Mouse (Mus musculus) hindbrain, postnatal 0 days (tissue): Measurements from ENCODE around the gene Myoz1. TPM values are rescaled to one million over a fixed set of nuclear protein-coding genes. Genes with fewer than 3 reads are reported as not detected.

ENCODE experiments used
- ATAC-seq: fragments of 200-750 bp; cut with Nextera tagmentation; 2 replicates; pipeline ENCODE4 v1.8.0; 2017; ENCODE audit warnings: mild to moderate bottlenecking, moderate TSS enrichment, moderate library complexity
- DNase-seq: peaks from one replicate; pipeline ENCODE4 v3.0.0-alpha.2; 2015; ENCODE audit warnings: low spot score
- H3K27ac ChIP-seq: fragments of 300-500 bp; sonication (generic); 2 replicates; pipeline ENCODE4 v1.5.1; 2014; ENCODE audit warnings: mild to moderate bottlenecking
- H3K27me3 ChIP-seq: fragments of 300-500 bp; sonication (generic); 2 replicates; pipeline ENCODE4 v1.6.1; 2014; ENCODE audit warnings: low read length, mixed read lengths; ENCODE audit not compliant: insufficient read depth
- H3K36me3 ChIP-seq: fragments of 300-500 bp; sonication (generic); 2 replicates; pipeline ENCODE4 v1.6.1; 2014; ENCODE audit warnings: low read length, mixed read lengths; ENCODE audit not compliant: insufficient read depth
- H3K4me1 ChIP-seq: fragments of 300-500 bp; sonication (generic); 2 replicates; pipeline ENCODE4 v1.6.1; 2014; ENCODE audit warnings: antibody characterized with exemption, low read length, mixed read lengths; ENCODE audit not compliant: insufficient read depth
- H3K4me2 ChIP-seq: fragments of 300-500 bp; sonication (generic); 2 replicates; pipeline ENCODE4 v1.6.1; 2014; ENCODE audit warnings: low read depth, mild to moderate bottlenecking, low read length, moderate library complexity, mixed read lengths
- H3K4me3 ChIP-seq: fragments of 300-500 bp; sonication (generic); 2 replicates; pipeline ENCODE4 v1.5.1; 2014; ENCODE audit warnings: low read length
- H3K9ac ChIP-seq: fragments of 300-500 bp; sonication (generic); replicated peaks from 2 replicates; pipeline ENCODE4 v1.6.1; 2014; ENCODE audit warnings: mild to moderate bottlenecking, low read length, moderate library complexity, mixed read lengths
- H3K9me3 ChIP-seq: fragments of 300-500 bp; sonication (generic); 2 replicates; pipeline ENCODE4 v1.6.1; 2016; ENCODE audit warnings: low read length, mixed read lengths
- CTCF ChIP-seq: IDR thresholded peaks from 2 replicates; pipeline ENCODE4 v1.5.1; 2016; ENCODE audit warnings: antibody characterized with exemption, control low read depth, low read depth
- WGBS: fragments of 180-500 bp; shearing (Covaris S2); extraction: QIAGEN DNeasy Blood & Tissue Kit; methylation state at CpG from one replicate; pipeline ENCODE4 v1.1.7; 2014; 5-methylcytosine and 5-hydroxymethylcytosine counted together
- polyA plus RNA-seq: library from polyadenylated mRNA; unstranded; fragments of >200 nt; fragmentation: Nextera tagmentation; extraction: Ambion mirVana; gene quantifications from 2 replicates; pipeline ENCODE4 v1.2.1, GENCODE M21; 2015
- total RNA-seq: library from RNA; depleted of rRNA; stranded (reverse); fragments of >200 nt; gene quantifications from 2 replicates; pipeline ENCODE4 v1.2.3, GENCODE M21; 2014

The Myoz1 gene
- total and polyA plus RNA-seq, 2 experiments from 2014 or later: not detected

DNA sequence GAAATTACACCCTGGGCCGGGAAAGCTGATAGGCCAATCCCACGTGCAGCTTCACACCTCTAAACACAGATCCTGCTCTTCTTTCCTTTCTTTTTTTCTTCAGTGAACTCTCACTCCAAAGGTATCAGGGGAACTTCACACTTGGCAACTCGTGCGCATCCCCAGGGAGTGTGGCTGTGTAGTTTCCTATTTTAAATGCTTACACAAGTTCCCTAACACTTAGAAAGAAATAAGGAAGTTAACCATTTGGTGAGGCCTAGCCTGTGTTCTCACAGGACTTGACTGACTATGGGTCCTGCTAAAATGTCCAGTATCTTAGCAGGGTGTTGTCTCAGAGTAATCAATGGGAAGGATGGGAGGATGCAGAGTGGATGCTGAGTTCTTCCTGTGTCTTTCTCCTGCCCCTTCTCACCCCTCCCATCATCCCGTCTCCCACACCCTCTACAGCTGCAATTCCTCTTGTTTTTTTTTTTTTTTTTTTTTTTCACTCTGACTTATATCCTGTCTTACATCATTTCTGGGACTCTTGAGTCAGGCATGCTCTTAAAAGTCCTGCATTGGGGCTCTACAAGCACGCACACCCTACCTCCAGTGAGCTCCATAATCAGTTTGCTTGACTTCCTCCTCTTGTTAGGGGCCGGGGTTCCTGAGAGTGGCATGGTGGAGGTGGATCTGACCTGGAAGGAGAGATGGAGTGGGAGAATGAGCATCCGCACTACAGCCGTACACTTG, 1.5 kb downstream of the Myoz1 start:
- Histone ChIP-seq H3K9ac (no peak overlapping the region), H3K4me2 (no peak overlapping the region), H3K4me1 (no peaks in the 10 kb centered on the region), H3K36me3 (no peaks in the 10 kb centered on the region), H3K4me3 (no peak overlapping the region), H3K27ac (no peak overlapping the region), H3K27me3 (no peaks in the 10 kb centered on the region), H3K9me3 (no peaks in the 10 kb centered on the region)
- 80% methylated on average over 9 of the region's 9 CpGs for WGBS
- no peak for TF ChIP-seq CTCF
- ATAC-seq (no peak), DNase-seq (no peak)

DNA sequence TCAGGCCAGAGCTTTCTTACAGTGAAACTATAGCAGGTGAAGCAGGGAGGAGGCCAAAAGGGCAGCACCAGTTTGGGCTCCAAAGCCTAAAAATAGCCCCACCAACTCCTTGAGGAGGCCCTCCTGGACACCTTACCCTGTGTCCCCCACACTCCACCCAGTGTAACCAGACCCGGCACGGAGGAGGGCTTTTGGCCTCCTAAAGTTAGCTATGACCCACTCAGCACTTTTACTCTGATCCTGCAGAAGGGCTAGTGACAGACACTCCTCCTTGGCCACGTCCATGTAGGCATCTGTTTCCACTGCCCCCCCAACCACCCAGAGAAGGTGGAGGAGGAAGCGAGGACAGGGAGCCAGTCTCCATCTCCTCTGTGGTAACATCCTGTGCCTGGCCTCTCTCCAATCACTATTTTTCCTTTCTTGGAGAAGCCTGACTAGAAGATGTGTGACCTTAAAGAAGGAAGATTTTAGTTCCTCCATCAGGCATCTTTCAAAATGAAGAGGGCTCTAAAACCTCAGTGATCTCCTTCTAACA, 4.6 kb downstream of the Myoz1 start:
- H3K27ac ChIP-seq: no peak overlapping the region
- H3K36me3 ChIP-seq: no peaks in the 10 kb centered on the region
- H3K9ac ChIP-seq: no peak overlapping the region
- TF ChIP-seq CTCF: no peak
- no peak for ATAC-seq
- no peak overlapping the region for H3K4me3 ChIP-seq
- no peaks in the 10 kb centered on the region for H3K4me1 ChIP-seq
- H3K9me3 ChIP-seq: no peaks in the 10 kb centered on the region
- H3K27me3 ChIP-seq: no peaks in the 10 kb centered on the region
- no peak overlapping the region for H3K4me2 ChIP-seq
- no peak for DNase-seq
- 73% methylated on average over 4 of the region's 4 CpGs for WGBS

DNA sequence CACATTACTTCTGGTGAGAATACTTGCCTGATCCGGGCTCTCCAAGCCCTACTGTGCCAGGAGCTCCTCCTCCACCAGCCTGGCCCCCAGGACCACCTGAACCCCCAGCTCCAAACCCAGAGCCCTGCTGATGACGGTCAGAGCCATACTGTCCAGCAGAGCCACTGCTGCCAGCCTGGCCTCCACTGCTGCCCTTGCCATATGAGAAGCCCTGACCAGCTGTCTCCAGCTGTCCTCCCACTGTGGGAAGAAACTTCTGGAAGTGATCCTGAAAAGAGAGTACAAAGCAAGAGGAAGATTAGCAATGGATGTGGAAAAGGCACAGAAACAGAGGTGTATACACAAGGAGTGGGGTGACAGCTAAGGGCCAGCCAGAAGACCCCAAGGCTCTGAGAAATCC, 5.3 kb downstream of the Myoz1 start:
- TF ChIP-seq CTCF: no peak
- ATAC-seq (peak; percentile 27; the same call in 1 of the 2 replicates), DNase-seq (no peak)
- Histone ChIP-seq H3K9me3 (no peaks in the 10 kb centered on the region), H3K27me3 (no peaks in the 10 kb centered on the region), H3K4me2 (no peak overlapping the region), H3K4me1 (no peaks in the 10 kb centered on the region), H3K36me3 (no peaks in the 10 kb centered on the region), H3K9ac (no peak overlapping the region), H3K27ac (no peak overlapping the region), H3K4me3 (no peak overlapping the region)
- 74% methylated on average over 2 of the region's 2 CpGs for WGBS

DNA sequence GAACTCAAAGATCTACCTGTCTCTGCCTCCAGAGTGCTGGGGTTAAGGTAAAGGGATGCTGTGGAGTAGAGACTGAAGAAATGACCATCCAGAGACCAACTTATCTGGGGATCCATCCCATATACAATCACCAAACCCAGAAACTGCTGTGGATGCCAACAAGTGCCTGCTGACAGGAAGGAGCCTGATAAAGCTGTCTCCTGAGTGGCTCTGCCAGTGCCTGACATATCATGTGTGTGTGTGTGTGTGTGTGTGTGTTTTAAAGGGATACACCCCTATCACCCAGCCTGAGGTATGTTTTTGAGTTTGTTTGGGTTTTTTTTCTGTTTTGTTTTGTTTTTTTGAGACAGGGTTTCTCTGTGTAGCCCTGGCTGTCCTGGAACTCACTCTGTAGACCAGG, 10.0 kb downstream of the Myoz1 start:
- H3K4me3 ChIP-seq: no peak overlapping the region
- H3K27me3 ChIP-seq: no peaks in the 10 kb centered on the region
- H3K9me3 ChIP-seq: no peaks in the 10 kb centered on the region
- H3K4me1 ChIP-seq: no peaks in the 10 kb centered on the region
- H3K9ac ChIP-seq: no peak overlapping the region
- TF ChIP-seq CTCF: no peak
- no peak overlapping the region for H3K4me2 ChIP-seq
- H3K27ac ChIP-seq: no peak overlapping the region
- no peaks in the 10 kb centered on the region for H3K36me3 ChIP-seq
- DNase-seq (no peak), ATAC-seq (no peak)

DNA sequence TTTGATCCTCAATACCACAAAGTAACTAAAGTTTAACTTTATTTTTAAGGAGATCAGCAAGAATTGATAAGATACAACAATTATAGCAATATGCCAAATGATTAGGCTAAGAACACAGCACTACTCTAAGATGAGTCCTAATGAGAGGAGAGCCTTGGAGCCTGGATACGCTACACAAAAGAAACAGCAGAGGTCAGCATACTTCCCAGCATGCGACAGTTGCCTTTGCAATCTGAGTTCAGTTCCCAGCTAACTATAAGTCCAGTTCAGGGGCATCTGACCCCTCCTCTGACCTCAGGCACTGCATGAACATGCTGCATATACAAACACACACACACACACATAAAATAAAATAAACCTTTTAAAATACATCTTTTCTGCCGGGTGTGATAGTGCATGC, 10.8 kb downstream of the Myoz1 start:
- Histone ChIP-seq H3K36me3 (no peaks in the 10 kb centered on the region), H3K4me1 (no peaks in the 10 kb centered on the region), H3K4me3 (no peak overlapping the region), H3K27ac (no peak overlapping the region), H3K27me3 (no peaks in the 10 kb centered on the region), H3K4me2 (no peak overlapping the region), H3K9ac (no peak overlapping the region), H3K9me3 (no peaks in the 10 kb centered on the region)
- no peak for ATAC-seq
- 0 out of 2 replicates have a peak, but pooled peaks have one; percentile 13 for TF ChIP-seq CTCF
- WGBS: 30% methylated on average over 3 of the region's 3 CpGs
- DNase-seq: no peak

DNA sequence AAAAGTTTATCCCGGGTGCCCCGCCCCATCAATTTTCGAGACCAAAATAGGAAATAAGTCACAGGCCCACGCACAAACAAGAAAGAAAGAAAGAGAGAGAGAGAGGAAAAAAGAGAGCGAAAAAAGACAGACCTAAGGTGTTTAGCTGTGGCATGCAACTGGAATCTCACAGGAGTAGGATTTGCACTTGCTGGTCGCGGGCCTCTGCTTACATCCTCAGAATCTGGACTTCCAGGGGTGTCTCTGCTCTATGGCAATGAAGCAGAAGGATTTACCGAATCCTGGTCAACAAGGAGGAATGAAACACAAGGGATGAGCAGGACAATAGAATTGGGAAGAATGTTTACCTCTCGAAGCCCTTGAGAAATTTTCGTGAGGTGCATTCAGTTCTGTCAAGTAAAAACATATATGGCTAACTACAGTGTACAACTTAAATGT, 14.9 kb downstream of the Myoz1 start:
- H3K4me1 ChIP-seq: no peaks in the 10 kb centered on the region
- peak overlapping the region; percentile 95 for H3K27ac ChIP-seq
- no peaks in the 10 kb centered on the region for H3K36me3 ChIP-seq
- no peak for TF ChIP-seq CTCF
- peak overlapping the region; percentile 87 for H3K4me3 ChIP-seq
- WGBS: 11% methylated on average over 10 of the region's 10 CpGs
- no peaks in the 10 kb centered on the region for H3K9me3 ChIP-seq
- peak overlapping the region; percentile 87 for H3K9ac ChIP-seq
- H3K4me2 ChIP-seq: peak overlapping the region; percentile 86
- DNase-seq: no peak
- H3K27me3 ChIP-seq: no peaks in the 10 kb centered on the region
- no peak for ATAC-seq
